Mouse (Mus musculus) erythroblast, embryonic 14.5 days (primary cell): ENCODE data around the gene Zfp385c.

Experiments
- GATA1 ChIP-seq: IDR thresholded peaks from 2 replicates; pipeline ENCODE4 v1.6.1; 2012; ENCODE audit warnings: low read length, inconsistent platforms, mixed read lengths
- TAL1 ChIP-seq: IDR thresholded peaks from 3 replicates; pipeline ENCODE4 v1.6.1; 2012; ENCODE audit warnings: low read length, inconsistent platforms, mixed read lengths

- TF ChIP-seq TAL1 (no peak), GATA1 (no peak)
These were observed 109.4 kb downstream of the Zfp385c start for GRCm38 (mm10) chr11:100582836-100583235.
